14 mouse cellular contexts compared by ENCODE assay signal in the genomic region with DNA sequence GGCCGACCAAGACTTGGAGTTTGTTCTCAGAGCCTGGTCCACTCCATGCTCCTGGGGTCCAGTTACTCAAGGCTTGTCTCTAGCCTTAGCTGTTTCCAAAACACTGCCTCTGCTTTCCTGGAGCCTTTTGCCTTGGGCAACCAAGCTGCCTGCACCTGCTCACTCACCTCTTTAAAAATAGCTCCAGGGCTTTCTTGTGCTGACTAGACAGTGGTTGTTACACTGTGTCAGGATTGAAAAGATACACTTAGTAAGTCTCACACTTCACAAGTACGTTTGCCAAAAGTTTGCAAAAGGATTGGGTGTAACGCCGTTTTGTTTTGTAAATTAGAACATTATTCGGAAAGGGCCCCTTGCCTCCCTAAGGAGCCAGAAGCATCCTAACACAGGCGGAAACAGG. TPM values are rescaled to one million over a fixed set of nuclear protein-coding genes. Genes with fewer than 3 reads are reported as not detected.
DNase-seq lines count a peak whose midpoint lies in the region; ATAC-seq lines count a peak whose summit lies in the region.
"Had no signal": no experiment of that assay in that cellular context is flagged by ENCODE, and none has a peak within 500 bp of the region (broad histone marks: within the 10 kb centered on the region; RNA-seq: fewer than 3 reads in every experiment).

No protein-coding gene starts in this region.

- no peak overlapping the region for H3K4me3 ChIP-seq in forebrain, embryonic 15.5 days
- H3K4me3 ChIP-seq in forebrain, embryonic 10.5 days: no peak overlapping the region
- H3K4me3 ChIP-seq in heart, embryonic 14.5 days (ENCODE audit: control insufficient read depth in 1 of 2, insufficient read depth in 1 of 2, low read depth in 1 of 2, low read length in 2 of 2): no peak overlapping the region
- H3K4me3 ChIP-seq in limb, embryonic 12.5 days (replicated peaks): no peak overlapping the region
- no peak overlapping the region for H3K4me3 ChIP-seq in limb, embryonic 10.5 days
- no peak overlapping the region for H3K4me3 ChIP-seq in embryonic facial prominence, embryonic 10.5 days
- H3K4me3 ChIP-seq: kidney, embryonic 15.5 days; liver, embryonic 12.5 days had no signal

- H3K4me2 ChIP-seq in forebrain, embryonic 15.5 days (replicated peaks): no peak overlapping the region
- H3K4me2 ChIP-seq in heart, embryonic 14.5 days (ENCODE audit: low read length): no peak overlapping the region
- no peak overlapping the region for H3K4me2 ChIP-seq in limb, embryonic 12.5 days
- H3K4me2 ChIP-seq: kidney, embryonic 15.5 days; liver, embryonic 12.5 days had no signal

- peaks cover 24% of the 10 kb centered on the region for H3K4me1 ChIP-seq in forebrain, embryonic 15.5 days
- H3K4me1 ChIP-seq in forebrain, embryonic 10.5 days: peaks cover 35% of the 10 kb centered on the region
- peaks cover 38 to 84% of the 10 kb centered on the region in 2 experiments for H3K4me1 ChIP-seq in heart, embryonic 14.5 days (ENCODE audit: control insufficient read depth in 2 of 2, insufficient read depth in 2 of 2, low read length in 2 of 2)
- H3K4me1 ChIP-seq in limb, embryonic 12.5 days (replicated peaks): peaks cover 14% of the 10 kb centered on the region; the same call in 1 of the 2 replicates
- peaks cover 29% of the 10 kb centered on the region for H3K4me1 ChIP-seq in limb, embryonic 10.5 days
- H3K4me1 ChIP-seq in embryonic facial prominence, embryonic 10.5 days: peaks cover 55% of the 10 kb centered on the region

- no peak; the same call in 1 of the 2 replicates for ATAC-seq in forebrain, embryonic 15.5 days (replicated peaks)
- ATAC-seq in heart, embryonic 14.5 days (ENCODE audit: insufficient number of reproducible peaks, insufficient read depth, low FRiP score, low read depth): no peak
- ATAC-seq in limb, embryonic 12.5 days (ENCODE audit: insufficient number of reproducible peaks, insufficient read depth, low FRiP score, low TSS enrichment, low read depth): no peak
- ATAC-seq: liver, embryonic 12.5 days had no signal

- H3K9ac ChIP-seq in forebrain, embryonic 15.5 days (replicated peaks): no peak overlapping the region
- H3K9ac ChIP-seq in heart, embryonic 14.5 days (ENCODE audit: low read length): peak overlapping the region; percentile 47
- no peak overlapping the region for H3K9ac ChIP-seq in limb, embryonic 12.5 days (replicated peaks)
- H3K9ac ChIP-seq: kidney, embryonic 15.5 days; liver, embryonic 12.5 days had no signal

- DNase-seq in forebrain, embryonic 10.5 days (ENCODE audit: extremely low spot score, low spot score): no peak
- no peak for DNase-seq in heart, adult 18-20 months
- DNase-seq in limb, embryonic 10.5 days (ENCODE audit: low spot score): no peak
- DNase-seq in embryonic facial prominence, embryonic 10.5 days (ENCODE audit: low spot score): no peak
- no peak for DNase-seq in ovary, postnatal 10 days (ENCODE audit: low spot score)
- DNase-seq: cerebellum, adult 2 months; layer of hippocampus, adult 9-11 months had no signal

- no peaks in the 10 kb centered on the region for H3K9me3 ChIP-seq in forebrain, embryonic 15.5 days
- no peaks in the 10 kb centered on the region for H3K9me3 ChIP-seq in forebrain, embryonic 10.5 days
- H3K9me3 ChIP-seq in heart, embryonic 14.5 days (ENCODE audit: control insufficient read depth, low read length): no peaks in the 10 kb centered on the region
- no peaks in the 10 kb centered on the region for H3K9me3 ChIP-seq in limb, embryonic 12.5 days
- no peaks in the 10 kb centered on the region for H3K9me3 ChIP-seq in limb, embryonic 10.5 days (replicated peaks)
- H3K9me3 ChIP-seq in embryonic facial prominence, embryonic 10.5 days: no peaks in the 10 kb centered on the region
- H3K9me3 ChIP-seq: kidney, embryonic 15.5 days; liver, embryonic 12.5 days had no signal

- H3K27ac ChIP-seq in forebrain, embryonic 15.5 days (replicated peaks): peak overlapping the region; percentile 33; the same call in 1 of the 2 replicates
- H3K27ac ChIP-seq in forebrain, embryonic 10.5 days: no peak overlapping the region
- H3K27ac ChIP-seq in heart, embryonic 14.5 days (replicated peaks in 1 of 2; ENCODE audit: control insufficient read depth in 1 of 2, insufficient read depth in 1 of 2, low read depth in 2 of 2, low read length in 2 of 2): peak overlapping the region; percentile 34 to 78; a peak in 3 of 4 replicates
- H3K27ac ChIP-seq in limb, embryonic 12.5 days: peak overlapping the region; percentile 35; the same call in 1 of the 2 replicates
- no peak overlapping the region for H3K27ac ChIP-seq in limb, embryonic 10.5 days
- 0 out of 2 replicates have a peak overlapping the region, but pooled peaks have one; percentile 44 for H3K27ac ChIP-seq in embryonic facial prominence, embryonic 10.5 days (replicated peaks)
- H3K27ac ChIP-seq: kidney, embryonic 15.5 days; liver, embryonic 12.5 days had no signal

- 21% methylated on average over 6 of the region's 6 CpGs for WGBS in forebrain, embryonic 15.5 days
- WGBS in forebrain, embryonic 10.5 days: 53% methylated on average over 6 of the region's 6 CpGs
- 40% methylated on average over 6 of the region's 6 CpGs for WGBS in heart, embryonic 14.5 days
- 29% methylated on average over 6 of the region's 6 CpGs for WGBS in limb, embryonic 12.5 days
- WGBS in limb, embryonic 10.5 days: 53% methylated on average over 6 of the region's 6 CpGs
- WGBS in embryonic facial prominence, embryonic 10.5 days: 30% methylated on average over 6 of the region's 6 CpGs

- H3K27me3 ChIP-seq in forebrain, embryonic 15.5 days: no peaks in the 10 kb centered on the region
- no peaks in the 10 kb centered on the region for H3K27me3 ChIP-seq in forebrain, embryonic 10.5 days (ENCODE audit: poor library complexity, severe bottlenecking)
- no peaks in the 10 kb centered on the region for H3K27me3 ChIP-seq in heart, embryonic 14.5 days (ENCODE audit: control insufficient read depth, insufficient read depth, low read length)
- no peaks in the 10 kb centered on the region for H3K27me3 ChIP-seq in limb, embryonic 12.5 days
- H3K27me3 ChIP-seq in limb, embryonic 10.5 days (ENCODE audit: low read depth, poor library complexity, severe bottlenecking): no peaks in the 10 kb centered on the region
- H3K27me3 ChIP-seq in embryonic facial prominence, embryonic 10.5 days (replicated peaks; ENCODE audit: low read depth, poor library complexity, severe bottlenecking): no peaks in the 10 kb centered on the region
- H3K27me3 ChIP-seq: kidney, embryonic 15.5 days; liver, embryonic 12.5 days; megakaryocyte, embryonic 14.5 days had no signal

- H3K36me3 ChIP-seq in forebrain, embryonic 15.5 days: no peaks in the 10 kb centered on the region
- H3K36me3 ChIP-seq in forebrain, embryonic 10.5 days (replicated peaks): no peaks in the 10 kb centered on the region
- H3K36me3 ChIP-seq in heart, embryonic 14.5 days (ENCODE audit: control insufficient read depth, insufficient read depth, low read length): no peaks in the 10 kb centered on the region
- no peaks in the 10 kb centered on the region for H3K36me3 ChIP-seq in limb, embryonic 12.5 days
- no peaks in the 10 kb centered on the region for H3K36me3 ChIP-seq in limb, embryonic 10.5 days
- no peaks in the 10 kb centered on the region for H3K36me3 ChIP-seq in embryonic facial prominence, embryonic 10.5 days (replicated peaks)
- H3K36me3 ChIP-seq: G1E; kidney, embryonic 15.5 days; liver, embryonic 12.5 days had no signal

RNA-seq across cellular contexts. Expression of a gene that starts 40.0 kb away (rescaled TPM):
- 37.5 and 38.3 TPM in 2 replicates for polyA plus RNA-seq in forebrain, embryonic 15.5 days (2015; fragmentation: Nextera tagmentation; extraction: Ambion mirVana)
- 25.1 and 26.4 TPM in 2 replicates for polyA plus RNA-seq in forebrain, embryonic 10.5 days (2016; fragmentation: Nextera tagmentation; extraction: Ambion mirVana)
- polyA plus RNA-seq in heart, embryonic 14.5 days (2014; fragmentation: Nextera tagmentation; extraction: Ambion mirVana): 151 and 161 TPM in 2 replicates
- total RNA-seq in heart, adult 18-20 months (2021): 10 to 100 TPM; 62.9 to 67.0 TPM
- polyA plus RNA-seq in limb, embryonic 12.5 days (2016; fragmentation: Nextera tagmentation; extraction: Ambion mirVana): 28.3 and 29.9 TPM in 2 replicates
- polyA plus RNA-seq in limb, embryonic 10.5 days (2016; fragmentation: Nextera tagmentation; extraction: Ambion mirVana): 21.2 and 21.7 TPM in 2 replicates
- polyA plus RNA-seq in embryonic facial prominence, embryonic 10.5 days (2016; fragmentation: Nextera tagmentation; extraction: Ambion mirVana): 22.5 and 25.7 TPM in 2 replicates
- polyA plus RNA-seq: G1E had no signal

Comparison
In these comparisons a context has a peak if more than half of its experiments do, and no peak if none do; other contexts are left out.
1. H3K27ac ChIP-seq: peak in forebrain, embryonic 15.5 days (single experiment), heart, embryonic 14.5 days (2 of 2), limb, embryonic 12.5 days (single experiment) and embryonic facial prominence, embryonic 10.5 days (single experiment); none in forebrain, embryonic 10.5 days (single experiment) and limb, embryonic 10.5 days (single experiment).